Mouse (Mus musculus) gastrocnemius, postnatal 36 days (tissue): Measurements from ENCODE around the gene Tas2r116. TPM values are rescaled to one million over a fixed set of nuclear protein-coding genes. Genes with fewer than 3 reads are reported as not detected.

Source experiments
- DNase-seq, 2 experiments: peaks; one replicate each; pipeline ENCODE4 v3.0.0; 2022
- intact Hi-C: fragments of 180-260 bp; cut with DNase I; formaldehyde crosslinking; loops from one replicate; pipeline ENCODE4 v1.15.1; 2025
- long read RNA-seq, 2 experiments: library from polyadenylated mRNA; stranded (forward); transcript quantifications; one replicate each; pipeline ENCODE4 v2.0.0; 2021
- total RNA-seq, 2 experiments: library from RNA; stranded (reverse); gene quantifications; 2 replicates each; pipeline ENCODE4 v1.2.3; 2021

Gene Tas2r116
- not detected for total RNA-seq
- long read RNA-seq, experiment 1, result 0 reads
- long read RNA-seq, experiment 2, result 0 reads

DNA sequence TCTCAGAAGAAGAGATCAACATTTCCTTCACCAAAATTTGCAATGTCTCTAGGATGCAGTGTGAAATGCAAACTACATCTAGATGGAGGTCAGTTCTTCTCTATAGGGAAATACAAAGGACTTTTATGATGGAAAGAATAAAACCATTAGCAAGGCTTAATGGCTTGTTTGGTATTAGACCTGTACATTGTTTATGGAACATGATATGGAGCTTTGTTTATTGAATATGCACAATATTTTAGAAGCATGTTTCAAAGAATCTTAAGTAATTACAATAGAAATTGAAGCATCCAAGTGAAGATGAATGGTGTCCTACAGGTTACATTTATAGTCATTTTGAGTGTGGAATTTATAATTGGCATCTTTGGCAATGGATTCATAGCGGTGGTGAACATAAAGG, at the start of gene Tas2r116:
Tas2r116 (plus strand) TSS at position 301 of the 400 bp plus-strand sequence.
- DNase-seq, result no peak
- intact Hi-C loops, result no loop called here

DNA sequence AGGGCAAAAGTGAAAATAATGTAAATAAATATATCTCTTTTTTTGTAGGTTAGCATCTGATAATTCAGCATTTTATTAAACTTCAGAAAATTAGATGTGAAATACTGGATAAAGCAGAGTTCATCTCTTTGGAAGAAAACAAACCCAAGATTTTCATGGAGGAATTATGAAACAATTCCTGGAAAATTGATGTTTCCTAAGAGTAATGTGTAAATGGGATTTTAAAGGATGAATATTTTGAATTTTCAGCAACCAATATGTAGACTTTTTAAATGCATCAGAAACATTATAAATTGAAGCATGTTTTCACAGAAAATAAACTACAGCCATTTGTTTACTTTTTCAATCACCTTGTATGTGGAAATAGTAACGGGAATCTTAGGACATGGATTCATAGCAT, 8.4 kb upstream of the Tas2r116 start, which contains the start of gene Tas2r123:
Tas2r123 (plus strand) TSS at position 301 of the 400 bp plus-strand sequence.
- intact Hi-C loops, result no loop called here
- DNase-seq, result no peak

DNA sequence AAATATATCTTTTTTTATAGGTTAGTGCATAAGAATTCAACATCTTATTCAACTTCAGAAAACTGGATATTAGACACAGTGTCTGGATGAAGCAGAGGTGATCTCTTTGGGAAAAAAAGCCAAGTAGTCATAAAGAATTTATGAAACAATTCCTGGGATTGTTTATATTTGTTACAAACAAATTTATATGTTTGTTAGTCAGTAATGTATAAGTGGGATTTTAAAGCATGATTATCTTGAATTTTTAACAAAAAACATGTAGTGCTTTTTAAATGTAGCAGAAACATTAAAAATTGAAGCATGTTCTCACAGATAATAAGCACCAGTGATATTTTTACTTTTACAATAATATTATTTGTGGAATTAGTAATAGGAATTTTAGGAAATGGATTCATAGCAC, 12.5 kb downstream of the Tas2r116 start, which contains the start of gene Tas2r110:
Tas2r110 (plus strand) TSS at position 301 of the 400 bp plus-strand sequence.
- intact Hi-C loops, result no loop called here

DNA sequence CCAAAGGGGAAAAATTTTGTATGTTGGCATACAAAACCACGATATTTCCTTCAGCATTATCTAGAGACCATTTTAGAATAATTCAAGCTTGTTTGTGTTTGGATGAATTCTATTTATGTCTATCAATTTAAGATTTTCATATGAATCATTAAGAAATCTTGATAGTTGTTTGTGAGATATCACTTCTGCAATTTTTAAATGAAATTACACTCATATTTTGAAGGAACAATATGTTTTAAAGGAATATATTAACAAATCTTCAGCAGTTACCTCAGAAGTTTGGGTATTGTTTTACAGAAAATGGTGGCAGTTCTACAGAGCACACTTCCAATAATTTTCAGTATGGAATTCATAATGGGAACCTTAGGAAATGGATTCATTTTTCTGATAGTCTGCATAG, 37.5 kb downstream of the Tas2r116 start, which contains the start of gene Tas2r113:
Tas2r113 (plus strand) TSS at position 301 of the 400 bp plus-strand sequence.
- DNase-seq, result no peak
- intact Hi-C loops, result no loop called here

More for the DNA sequence above, 12.5 kb downstream of the Tas2r116 start, which contains the start of gene Tas2r110:
- no peak for DNase-seq

Other genes with a start within 250 kb of the Tas2r116 start
- not detected for gene A630073D07Rik, start 203.9 kb upstream of the Tas2r116 start, total RNA-seq
- gene Tas2r120, start 198.5 kb upstream of the Tas2r116 start, total RNA-seq, result not detected
- gene Tas2r121, start 154.4 kb upstream of the Tas2r116 start, total RNA-seq, result not detected
- gene Tas2r122, start 143.5 kb upstream of the Tas2r116 start, total RNA-seq, result not detected
- not detected for gene Tas2r115, start 117.4 kb upstream of the Tas2r116 start, total RNA-seq
- not detected for gene Tas2r124, start 100.7 kb upstream of the Tas2r116 start, total RNA-seq
- not detected for gene Tas2r102, start 93.3 kb upstream of the Tas2r116 start, total RNA-seq
- not detected for gene Tas2r136, start 77.3 kb upstream of the Tas2r116 start, total RNA-seq
- not detected for gene Tas2r117, start 52.6 kb upstream of the Tas2r116 start, total RNA-seq
- gene Tas2r123, start 8.3 kb upstream of the Tas2r116 start, total RNA-seq, result not detected
- gene Tas2r110, start 12.6 kb downstream of the Tas2r116 start, total RNA-seq, result not detected
- not detected for gene Tas2r113, start 37.6 kb downstream of the Tas2r116 start, total RNA-seq
- gene Tas2r125, start 54.2 kb downstream of the Tas2r116 start, total RNA-seq, result not detected
- not detected for gene Tas2r129, start 95.7 kb downstream of the Tas2r116 start, total RNA-seq
- gene Tas2r131, start 102.5 kb downstream of the Tas2r116 start, total RNA-seq, result not detected
- not detected for gene Tas2r109, start 125.5 kb downstream of the Tas2r116 start, total RNA-seq
- gene Tas2r103, start 181.7 kb downstream of the Tas2r116 start, total RNA-seq, result not detected
- gene Tas2r140, start 200.4 kb downstream of the Tas2r116 start, total RNA-seq, result not detected
- gene Smim10l1, start 249.5 kb downstream of the Tas2r116 start, total RNA-seq, result 100 to 1,000 TPM; 111 to 129 TPM